Mouse (Mus musculus) kidney, adult 2 months (tissue): ENCODE measurements at regions not wholly inside any gene's neighbourhood (a gene's known extent, or its start where the extent isn't known, plus 50 kb on each side); places are given as distances from the start of the nearest gene placed in this dataset.

ENCODE experiments used
- DNase-seq: peaks from one replicate; pipeline ENCODE4 v3.0.0; 2021
- H3K27ac ChIP-seq: fragments of 200-500 bp; 2 replicates; pipeline ENCODE4 v1.5.1; 2012; ENCODE audit warnings: low read depth, low read length, control low read depth, inconsistent platforms; ENCODE audit not compliant: insufficient read depth
- H3K27me3 ChIP-seq: fragments of 200-500 bp; replicated peaks from 2 replicates; pipeline ENCODE4 v1.6.1; 2012; ENCODE audit warnings: mild to moderate bottlenecking, moderate library complexity, low read length, inconsistent platforms; ENCODE audit not compliant: control insufficient read depth, insufficient read depth
- H3K36me3 ChIP-seq: fragments of 200-500 bp; 2 replicates; pipeline ENCODE4 v1.6.1; 2012; ENCODE audit warnings: mild to moderate bottlenecking, moderate library complexity, low read length, inconsistent platforms; ENCODE audit not compliant: control insufficient read depth, insufficient read depth
- H3K4me1 ChIP-seq: fragments of 200-500 bp; 2 replicates; pipeline ENCODE4 v1.6.1; 2011; ENCODE audit warnings: low read length; ENCODE audit not compliant: control insufficient read depth, insufficient read depth
- H3K4me3 ChIP-seq: fragments of 200-500 bp; 2 replicates; pipeline ENCODE4 v1.5.1; 2011; ENCODE audit warnings: mild to moderate bottlenecking, low read depth, low read length, control low read depth; ENCODE audit not compliant: insufficient read depth
- CTCF ChIP-seq: fragments of 200-500 bp; conservative IDR thresholded peaks from 2 replicates; pipeline ENCODE4 v1.5.1; 2011; ENCODE audit warnings: low read depth, mild to moderate bottlenecking, control low read depth, low read length, moderate library complexity, mixed read lengths; ENCODE audit not compliant: insufficient read depth, insufficient read length
- POLR2A ChIP-seq: fragments of 200-500 bp; IDR thresholded peaks from one replicate; pipeline ENCODE4 v1.6.1; 2011; ENCODE audit warnings: low read depth, low read length, control low read depth
- WGBS: fragments of 180-500 bp; shearing (Covaris S2); methylation state at CpG from one replicate; pipeline ENCODE4 v1.1.7; 2018; 5-methylcytosine and 5-hydroxymethylcytosine counted together

GRCm38 (mm10) chr15:94024806-94025205 is 429.1 kb upstream of the Prickle1 start:
- no peak for DNase-seq

GRCm38 (mm10) chr15:94024126-94024730 is 428.5 kb upstream of the Prickle1 start:
- no peak for TF ChIP-seq POLR2A
- no peak for TF ChIP-seq CTCF
- 77% methylated on average over 4 of the region's 4 CpGs for WGBS
- Histone ChIP-seq H3K27ac (no peak overlapping the region), H3K36me3 (no peaks in the 10 kb centered on the region), H3K4me3 (no peak overlapping the region), H3K4me1 (no peaks in the 10 kb centered on the region), H3K27me3 (no peaks in the 10 kb centered on the region)
- DNase-seq, result no peak

More at GRCm38 (mm10) chr15:94024806-94025205, 429.1 kb upstream of the Prickle1 start:
- WGBS, result 89% methylated on average over 3 of the region's 3 CpGs
- Histone ChIP-seq H3K4me3 (no peak overlapping the region), H3K36me3 (no peaks in the 10 kb centered on the region), H3K4me1 (no peaks in the 10 kb centered on the region), H3K27me3 (no peaks in the 10 kb centered on the region), H3K27ac (no peak overlapping the region)
- TF ChIP-seq POLR2A, result no peak
- TF ChIP-seq CTCF, result no peak

GRCm38 (mm10) chr15:94023501-94023900 is 427.8 kb upstream of the Prickle1 start:
- 86% methylated on average over 4 of the region's 4 CpGs for WGBS

GRCm38 (mm10) chr15:94017814-94018213 is 422.1 kb upstream of the Prickle1 start:
- TF ChIP-seq POLR2A (no peak), CTCF (no peak)
- no peaks in the 10 kb centered on the region for H3K27me3 ChIP-seq
- no peak for DNase-seq
- no peak overlapping the region for H3K4me3 ChIP-seq
- WGBS, result 73% methylated on average over 9 of the region's 9 CpGs
- H3K36me3 ChIP-seq, result no peaks in the 10 kb centered on the region
- H3K4me1 ChIP-seq, result no peaks in the 10 kb centered on the region
- H3K27ac ChIP-seq, result no peak overlapping the region

More at GRCm38 (mm10) chr15:94023501-94023900, 427.8 kb upstream of the Prickle1 start:
- H3K27ac ChIP-seq, result no peak overlapping the region
- no peak overlapping the region for H3K4me3 ChIP-seq
- H3K27me3 ChIP-seq, result no peaks in the 10 kb centered on the region
- H3K36me3 ChIP-seq, result no peaks in the 10 kb centered on the region
- no peaks in the 10 kb centered on the region for H3K4me1 ChIP-seq
- no peak for DNase-seq
- TF ChIP-seq POLR2A (no peak), CTCF (no peak)

- Histone ChIP-seq H3K4me3 (no peak overlapping the region), H3K27me3 (no peaks in the 10 kb centered on the region), H3K36me3 (no peaks in the 10 kb centered on the region), H3K4me1 (no peaks in the 10 kb centered on the region), H3K27ac (no peak overlapping the region)
- TF ChIP-seq CTCF (no peak), POLR2A (no peak)
- WGBS, result 59% methylated on average over 4 of the region's 4 CpGs
- DNase-seq, result no peak
Observed at GRCm38 (mm10) chr15:94011499-94011898, 415.8 kb upstream of the Prickle1 start.

- Histone ChIP-seq H3K27me3 (no peaks in the 10 kb centered on the region), H3K36me3 (no peaks in the 10 kb centered on the region), H3K27ac (no peak overlapping the region), H3K4me1 (no peaks in the 10 kb centered on the region), H3K4me3 (no peak overlapping the region)
- no peak for DNase-seq
- 79% methylated on average over 5 of the region's 5 CpGs for WGBS
- TF ChIP-seq POLR2A (no peak), CTCF (no peak)
Observed at GRCm38 (mm10) chr15:94006082-94006481, 410.4 kb upstream of the Prickle1 start.

- Histone ChIP-seq H3K27ac (no peak overlapping the region), H3K4me1 (no peaks in the 10 kb centered on the region), H3K4me3 (no peak overlapping the region), H3K27me3 (no peaks in the 10 kb centered on the region), H3K36me3 (no peaks in the 10 kb centered on the region)
- TF ChIP-seq CTCF, result no peak
- TF ChIP-seq POLR2A, result no peak
- no peak for DNase-seq
- WGBS, result 58% methylated on average over 4 of the region's 4 CpGs
Observed at GRCm38 (mm10) chr15:94004911-94005310, 409.2 kb upstream of the Prickle1 start.

- WGBS, result 51% methylated on average over 7 of the region's 7 CpGs
Observed at GRCm38 (mm10) chr15:94003145-94003544, 407.5 kb upstream of the Prickle1 start.

More at GRCm38 (mm10) chr15:94003145-94003544, 407.5 kb upstream of the Prickle1 start:
- DNase-seq, result no peak
- no peak overlapping the region for H3K4me3 ChIP-seq
- H3K27me3 ChIP-seq, result no peaks in the 10 kb centered on the region
- TF ChIP-seq CTCF (no peak), POLR2A (no peak)
- H3K27ac ChIP-seq, result no peak overlapping the region
- no peaks in the 10 kb centered on the region for H3K36me3 ChIP-seq
- H3K4me1 ChIP-seq, result no peaks in the 10 kb centered on the region
